Mouse (Mus musculus) liver, adult (tissue): Measurements from ENCODE around the gene Arhgef25.

Experiments
- GATA4 ChIP-seq: IDR thresholded peaks from 2 replicates; pipeline ENCODE4 v1.6.1; 2014; ENCODE audit warnings: mild to moderate bottlenecking, low read length; ENCODE audit not compliant: insufficient replicate concordance

Arhgef25 gene

GRCm38 (mm10) chr10:127180695-127181047 lies 9.2 kb downstream of the Arhgef25 start:
- no peak for TF ChIP-seq GATA4

GRCm38 (mm10) chr10:127179871-127180694 lies 9.8 kb downstream of the Arhgef25 start, which contains the start of gene Slc26a10:
Slc26a10 (minus strand) TSS chr10:127180645.
- TF ChIP-seq GATA4, result no peak

GRCm38 (mm10) chr10:127178286-127179027 lies 11.4 kb downstream of the Arhgef25 start:
- TF ChIP-seq GATA4, result no peak

- TF ChIP-seq GATA4, result no peak
Observed at GRCm38 (mm10) chr10:127177719-127178118, 12.2 kb downstream of the Arhgef25 start.

DNA sequence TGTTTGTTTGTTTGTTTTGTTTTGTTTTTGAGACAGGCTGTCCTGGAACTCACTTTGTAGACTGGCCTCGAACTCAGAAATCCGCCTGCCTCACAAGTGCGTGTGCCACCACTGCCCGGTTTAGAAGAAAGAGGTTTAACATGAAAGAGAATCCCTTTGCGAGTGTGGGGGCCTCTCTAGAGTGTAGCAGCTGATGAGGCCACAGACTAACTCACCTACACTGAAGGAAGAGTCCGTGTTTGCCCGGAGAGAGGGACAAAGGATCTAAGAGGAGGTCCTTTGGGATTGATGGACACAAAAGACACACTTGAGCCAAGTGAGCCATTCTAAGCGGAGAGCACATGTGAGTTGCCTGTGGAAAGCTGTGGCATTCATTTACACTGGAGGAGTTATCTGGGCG lies 12.6 kb downstream of the Arhgef25 start:
- TF ChIP-seq GATA4, result no peak

GRCm38 (mm10) chr10:127176756-127177155 lies 13.1 kb downstream of the Arhgef25 start:
- TF ChIP-seq GATA4, result no peak

GRCm38 (mm10) chr10:127176228-127176627 lies 13.7 kb downstream of the Arhgef25 start:
- no peak for TF ChIP-seq GATA4

DNA sequence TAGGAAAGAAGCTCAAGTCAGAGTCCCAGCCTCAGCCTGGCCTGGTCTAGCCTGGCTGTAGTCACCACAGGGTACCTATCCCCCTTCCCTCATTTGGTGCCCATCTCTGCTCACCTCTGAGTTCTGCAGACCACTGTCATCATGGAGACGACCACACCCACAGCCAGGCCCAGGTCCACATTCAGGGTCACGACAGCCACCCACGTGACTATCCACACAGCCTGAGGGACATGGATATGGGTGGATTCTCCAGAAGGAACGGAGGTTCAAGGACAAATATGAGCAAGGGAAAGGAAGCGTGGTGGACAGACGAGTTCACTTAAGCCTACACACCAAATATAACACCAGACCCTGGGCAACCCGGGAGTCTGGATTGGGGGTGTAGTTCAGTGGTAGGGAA lies 15.7 kb downstream of the Arhgef25 start:
- TF ChIP-seq GATA4, result no peak

- TF ChIP-seq GATA4, result no peak
Observed at GRCm38 (mm10) chr10:127173148-127174065, 16.5 kb downstream of the Arhgef25 start.

GRCm38 (mm10) chr10:127171631-127172200 lies 18.2 kb downstream of the Arhgef25 start:
- no peak for TF ChIP-seq GATA4

DNA sequence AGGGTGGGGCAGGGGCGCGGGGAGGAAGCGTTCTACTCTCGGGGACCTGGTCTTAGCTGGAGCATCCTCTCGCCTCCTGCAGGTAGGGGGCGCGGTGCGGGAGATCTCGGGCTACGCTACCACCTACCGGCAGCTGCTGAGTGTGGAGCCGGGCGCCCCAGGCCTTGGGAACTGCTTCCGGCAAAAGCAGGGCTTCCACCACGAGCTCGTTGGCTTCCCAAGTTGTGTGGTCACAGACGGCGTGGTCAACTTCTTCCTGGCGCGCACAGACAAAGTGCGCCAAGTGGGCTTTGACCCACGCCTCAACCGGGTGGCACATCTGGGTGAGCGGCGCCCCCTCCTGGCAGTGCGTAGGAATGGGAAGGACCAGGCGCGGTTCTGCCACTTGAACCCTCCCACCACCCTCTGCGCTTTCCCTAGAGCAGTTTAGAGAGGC lies 19.0 kb downstream of the Arhgef25 start:
- TF ChIP-seq GATA4, result no peak

- no peak for TF ChIP-seq GATA4
Observed at GRCm38 (mm10) chr10:127170002-127170401, 19.9 kb downstream of the Arhgef25 start.

DNA sequence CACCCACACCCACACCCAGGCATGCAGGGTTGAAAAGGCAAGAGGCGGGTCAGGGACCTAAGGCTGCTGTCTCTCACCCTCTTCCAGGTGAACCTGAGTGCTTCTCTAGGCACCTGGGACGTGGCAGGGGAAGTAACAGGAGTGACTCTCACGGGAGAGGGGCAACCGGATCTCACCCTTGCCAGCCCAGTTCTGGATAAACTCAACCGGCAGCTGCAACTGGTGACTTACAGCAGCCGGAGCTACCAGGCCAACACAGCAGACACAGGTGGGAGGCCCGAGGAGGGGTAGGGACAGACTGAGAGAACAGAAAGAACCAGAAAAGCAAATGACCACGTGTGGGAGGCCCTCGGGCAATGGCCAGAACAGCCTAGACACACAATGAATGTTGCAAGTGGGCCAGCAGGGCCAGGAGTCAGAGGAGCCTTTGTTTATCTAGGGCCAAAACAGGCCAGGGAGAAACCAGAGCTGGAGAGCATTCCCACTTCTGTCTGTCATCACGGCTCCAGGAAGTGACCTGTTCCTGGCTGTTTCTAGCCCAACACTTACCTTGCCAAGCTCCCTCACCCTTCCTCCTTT lies 22.2 kb downstream of the Arhgef25 start:
- TF ChIP-seq GATA4, result no peak
